Mouse (Mus musculus) ZHBTc4 (cell line): ENCODE results near the gene Cdc37l1.

Experiments used
- DNase-seq: peaks from one replicate; pipeline ENCODE4 v3.0.0-alpha.2; 2011; ENCODE audit warnings: low read depth, low spot score

Cdc37l1 gene

DNA sequence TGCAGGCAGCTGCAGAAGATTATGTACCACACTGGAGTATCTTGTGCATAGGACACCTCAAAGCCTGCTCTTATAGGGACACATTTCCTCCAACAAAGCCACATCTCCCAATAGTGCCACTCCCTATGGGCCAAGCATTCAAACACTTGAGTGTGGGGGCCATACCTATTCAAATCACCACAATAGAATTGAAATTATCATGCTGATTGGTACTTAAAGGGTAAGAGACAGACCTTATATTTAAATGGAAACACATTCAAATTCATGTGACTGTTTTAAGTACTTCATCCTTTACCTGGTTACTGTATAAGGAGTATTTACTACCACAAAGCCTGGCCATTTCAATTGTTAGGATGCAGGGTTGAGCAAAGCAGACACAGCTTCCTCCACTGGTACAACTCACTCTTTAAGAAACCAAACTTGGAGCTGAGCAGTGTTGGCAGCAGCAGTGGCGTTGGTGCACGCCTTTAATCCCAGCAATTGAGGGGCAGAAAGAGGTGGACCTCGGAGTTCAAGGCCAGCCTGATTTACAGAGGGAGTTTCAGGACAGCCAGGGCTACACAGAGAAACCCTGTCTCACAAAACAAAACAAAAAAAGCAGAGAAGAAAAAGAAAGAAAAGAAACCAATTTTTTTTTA is 18.0 kb downstream of the Cdc37l1 start:
- peak; percentile 96 for DNase-seq

DNA sequence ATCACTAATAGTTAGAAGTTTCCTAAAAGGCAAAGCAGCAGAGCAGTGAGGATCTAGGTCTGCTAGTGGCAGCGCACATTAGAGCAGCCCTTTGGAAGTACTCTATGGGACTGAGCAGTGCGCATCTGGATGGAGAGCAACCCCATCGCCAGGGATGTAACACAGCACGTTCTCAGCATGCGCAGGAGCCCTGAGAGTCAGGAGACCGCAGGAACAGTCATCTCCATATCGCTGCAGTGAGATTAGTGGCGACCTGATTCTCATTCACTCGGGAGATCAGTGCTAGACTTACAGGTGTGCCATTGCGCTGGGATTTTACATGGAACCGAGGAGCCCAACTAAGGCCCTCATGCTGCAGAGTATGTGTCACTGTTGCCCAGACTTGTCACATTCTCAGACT is 18.9 kb downstream of the Cdc37l1 start:
- peak; percentile 70 for DNase-seq

DNA sequence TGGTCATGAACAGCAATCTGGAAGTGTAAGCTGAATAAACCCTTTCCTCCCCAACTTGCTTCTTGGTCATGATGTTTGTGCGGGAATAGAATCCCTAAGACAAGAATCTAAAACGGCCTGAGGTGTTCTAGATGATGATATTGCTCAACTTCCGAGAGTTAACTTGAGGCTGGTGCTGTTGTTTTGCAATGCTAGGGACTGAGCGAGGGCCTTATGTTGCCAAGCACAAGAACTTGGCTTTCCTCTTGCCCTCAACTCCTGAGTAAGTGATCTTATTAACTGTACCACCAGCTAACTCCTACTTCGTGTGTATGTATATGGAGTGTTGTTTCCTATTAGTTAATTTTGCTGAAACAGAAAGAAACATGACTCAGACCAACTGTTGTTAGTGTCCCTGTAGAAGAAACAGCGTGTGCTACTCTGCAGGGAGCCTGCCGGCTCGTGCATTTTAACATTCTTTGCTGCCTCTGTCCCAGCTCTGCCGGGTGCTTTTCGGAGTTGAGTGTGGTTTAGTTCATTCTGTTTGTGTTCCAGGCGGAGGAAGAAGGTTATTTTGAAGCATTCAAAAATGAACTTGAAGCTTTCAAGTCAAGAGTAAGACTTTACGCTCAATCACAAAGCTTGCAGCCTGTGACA is 21.3 kb downstream of the Cdc37l1 start:
- DNase-seq = peak; percentile 38

DNA sequence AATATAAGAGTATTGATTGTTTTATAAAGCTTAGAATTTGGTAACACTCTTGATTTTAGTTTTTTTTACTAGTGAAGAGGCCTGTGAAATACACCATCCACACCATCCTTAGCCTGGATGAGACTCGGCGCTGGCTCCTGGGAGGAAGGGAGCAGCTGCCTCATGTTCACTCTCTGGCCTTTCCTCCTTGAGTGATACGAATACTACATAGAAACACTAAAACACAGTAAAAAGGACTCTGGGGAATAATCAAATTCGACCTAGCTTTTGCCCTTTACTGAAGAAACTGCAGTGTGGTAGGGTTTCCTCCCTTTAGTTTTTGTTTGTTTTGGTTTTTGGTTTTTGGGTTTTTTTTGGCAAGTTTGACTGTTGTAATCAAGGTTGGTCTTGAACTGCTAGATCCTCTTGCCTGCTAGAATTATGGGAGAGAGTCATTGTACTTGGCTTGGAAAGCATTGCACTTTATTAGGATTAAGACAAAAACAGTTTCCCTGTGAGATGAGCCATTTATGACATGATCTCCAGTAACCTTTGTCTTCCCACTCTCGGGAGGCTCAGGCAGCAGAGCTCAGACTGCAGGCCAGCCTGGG is 24.4 kb downstream of the Cdc37l1 start:
- DNase-seq = no peak

DNA sequence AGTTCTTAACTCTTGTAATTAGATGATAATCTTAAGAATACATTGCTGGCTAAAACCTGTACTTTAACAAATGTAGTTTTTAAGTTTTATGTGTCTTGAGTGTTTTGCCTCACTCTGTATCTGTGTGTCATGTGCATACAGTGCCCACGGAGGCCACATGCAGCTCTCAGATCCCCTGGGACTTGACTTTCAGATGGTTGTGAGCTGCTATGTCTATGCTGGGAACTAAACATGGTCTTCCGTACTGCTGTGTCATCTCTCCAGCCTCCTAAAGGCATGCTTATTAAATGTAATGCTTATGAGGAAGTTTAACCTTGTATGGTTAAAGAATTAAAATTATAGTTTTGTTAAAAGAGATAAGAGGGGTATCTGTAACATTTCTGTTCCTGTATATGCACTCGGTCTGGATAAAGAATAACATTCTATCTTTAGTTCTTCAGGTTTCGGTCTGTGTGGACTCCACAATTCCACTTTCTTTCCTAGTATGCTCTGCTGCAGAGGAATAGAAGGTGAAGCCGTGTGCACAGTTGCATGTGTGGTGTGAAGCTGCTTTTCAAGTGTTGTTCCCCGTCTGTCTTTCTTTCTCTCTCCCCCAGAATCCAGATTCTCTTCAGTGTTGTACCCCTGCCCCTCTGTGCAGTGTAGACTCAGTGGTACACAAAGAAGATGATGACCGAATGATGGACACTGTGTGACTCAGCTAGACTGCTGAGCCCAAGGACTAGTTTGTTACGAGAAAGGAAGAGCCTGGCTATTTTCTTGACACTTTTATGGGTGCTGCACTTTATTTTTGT is 25.5 kb downstream of the Cdc37l1 start:
- DNase-seq = no peak

DNA sequence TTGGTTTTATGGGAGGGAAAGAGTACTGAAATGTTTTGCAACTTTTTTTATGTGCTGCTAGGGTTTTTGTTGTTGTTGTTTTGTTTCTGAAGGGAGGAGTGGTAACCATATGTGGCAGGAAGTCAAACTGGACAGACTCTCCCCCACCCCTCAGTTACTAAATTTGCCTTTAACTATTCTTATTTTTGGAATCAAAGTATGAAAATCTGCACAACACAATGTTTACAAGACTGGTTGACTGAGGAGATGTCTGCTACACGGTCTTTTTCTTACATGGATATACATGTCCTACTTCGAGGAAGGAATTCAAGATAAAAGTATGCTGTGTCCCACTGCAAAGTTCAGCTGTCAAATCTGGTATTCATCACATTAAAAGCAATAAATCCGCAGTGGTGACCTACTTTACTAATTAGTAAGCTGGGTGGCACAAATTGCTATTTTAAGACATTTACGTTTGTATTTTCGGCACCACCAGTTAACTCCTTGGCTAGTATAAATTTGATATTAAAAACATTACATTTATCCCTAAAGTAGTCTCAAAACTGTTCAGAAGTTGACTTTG is 26.1 kb downstream of the Cdc37l1 start:
- DNase-seq = no peak

DNA sequence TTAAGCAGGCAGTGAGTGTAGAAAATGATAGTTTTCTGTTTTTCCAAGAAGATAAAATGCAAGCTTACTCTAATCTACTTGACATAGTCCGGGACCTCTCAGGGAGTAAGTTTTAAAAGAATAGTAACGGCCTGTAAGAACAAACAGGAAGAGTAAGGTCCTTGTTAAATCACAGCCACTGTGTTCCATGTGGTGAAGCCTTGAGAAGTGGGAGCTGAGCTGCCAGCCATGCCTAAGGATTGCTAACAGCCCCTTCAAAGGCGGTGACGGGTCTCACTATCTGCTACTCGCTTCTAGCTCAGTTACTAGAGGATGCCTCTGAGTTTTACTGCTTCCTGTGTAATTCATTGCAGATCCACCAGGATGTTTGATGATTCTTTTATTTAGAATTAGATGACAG is 26.6 kb downstream of the Cdc37l1 start:
- DNase-seq = no peak

DNA sequence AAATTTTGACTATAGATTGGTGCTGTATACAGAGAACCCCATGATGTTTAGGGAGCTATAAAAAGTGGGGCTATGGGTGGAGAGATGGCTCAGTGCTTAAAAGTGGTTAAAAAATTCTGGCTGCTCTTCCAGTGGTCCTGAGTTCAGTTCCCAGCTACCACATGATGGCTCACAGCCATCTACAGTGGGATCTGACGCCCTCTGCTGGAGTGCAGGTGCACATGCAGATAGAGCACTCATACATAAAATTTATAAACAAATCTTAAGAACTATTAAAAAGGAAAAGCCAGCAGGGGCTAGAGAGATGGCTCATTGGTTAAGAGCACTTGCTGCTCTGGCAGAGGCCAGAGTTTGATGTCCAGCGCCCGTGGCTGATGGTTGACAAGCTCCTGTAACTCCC is 29.5 kb downstream of the Cdc37l1 start:
- DNase-seq = peak; percentile 48

DNA sequence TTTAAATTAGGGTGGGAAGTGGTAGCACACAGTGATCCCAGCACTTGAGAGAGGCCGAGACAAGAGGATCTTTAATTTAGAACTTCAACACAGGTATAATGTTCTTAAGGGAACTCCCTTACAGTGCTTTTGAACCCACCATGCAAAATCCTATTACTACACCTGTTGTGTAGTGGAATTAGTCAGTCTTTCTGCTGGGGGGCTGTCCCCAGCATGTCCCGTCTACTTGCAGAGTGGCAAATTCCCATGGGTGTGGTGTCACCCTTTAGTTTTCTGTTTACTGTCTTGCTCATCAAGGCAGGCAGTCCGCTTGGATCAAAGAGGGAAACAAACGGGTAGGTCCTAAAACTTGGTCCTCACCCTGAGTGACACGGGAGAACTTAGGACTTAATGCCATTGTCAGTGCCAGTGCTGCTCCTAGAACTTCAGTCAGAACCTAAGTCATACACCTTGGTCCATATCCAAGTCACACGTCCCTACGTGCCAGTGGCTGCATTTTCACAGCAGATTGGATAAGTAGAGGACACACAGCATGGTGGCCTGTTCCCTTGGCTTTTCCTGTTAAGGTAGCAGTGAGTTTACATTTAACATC is 31.7 kb downstream of the Cdc37l1 start:
- no peak for DNase-seq

DNA sequence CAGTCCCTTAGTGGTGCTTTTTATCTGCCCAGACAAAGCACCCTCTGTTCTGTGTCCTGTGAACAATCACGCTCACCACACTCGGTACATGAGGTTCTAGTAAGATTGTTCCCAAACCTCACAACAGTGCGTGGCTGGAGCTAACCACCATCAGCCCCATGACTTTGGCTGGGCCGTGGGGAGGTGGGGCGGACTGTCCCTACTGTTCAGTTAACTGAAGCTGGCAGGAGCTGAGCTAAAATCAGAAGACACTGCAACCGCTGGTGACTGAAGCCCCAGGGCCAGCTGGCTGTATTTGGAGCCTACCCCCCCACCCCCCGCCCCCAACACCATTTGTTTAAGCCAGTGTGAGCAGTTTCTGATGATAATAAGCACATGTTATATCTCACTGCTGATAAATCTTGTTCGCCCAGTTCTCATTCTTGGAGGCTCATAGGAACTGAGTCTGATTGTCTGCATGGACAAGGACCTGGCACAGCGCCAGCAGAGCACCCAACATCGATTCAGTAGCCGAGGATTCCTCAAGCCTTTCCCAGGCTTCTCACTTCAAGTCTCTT is 34.3 kb downstream of the Cdc37l1 start:
- DNase-seq = no peak

DNA sequence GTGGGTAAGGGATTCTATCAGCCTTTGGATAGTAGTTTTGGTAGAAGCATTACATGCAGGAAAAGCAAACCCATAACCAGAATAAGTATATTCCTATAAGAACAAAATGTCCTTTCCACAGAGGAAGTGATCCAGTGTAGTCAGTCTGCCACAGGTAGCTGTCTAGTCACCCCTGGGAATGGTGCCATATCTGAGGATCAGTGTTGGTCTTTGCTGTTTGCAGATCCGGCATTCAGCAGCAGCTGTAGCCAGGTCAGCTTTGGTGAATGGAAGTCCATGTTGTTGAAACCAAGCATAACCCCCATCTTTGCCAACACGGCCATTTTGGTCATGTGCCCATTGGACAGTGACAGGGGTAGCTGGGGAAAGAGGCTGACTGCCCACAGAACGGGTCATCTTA is 41.6 kb downstream of the Cdc37l1 start:
- DNase-seq = no peak

DNA sequence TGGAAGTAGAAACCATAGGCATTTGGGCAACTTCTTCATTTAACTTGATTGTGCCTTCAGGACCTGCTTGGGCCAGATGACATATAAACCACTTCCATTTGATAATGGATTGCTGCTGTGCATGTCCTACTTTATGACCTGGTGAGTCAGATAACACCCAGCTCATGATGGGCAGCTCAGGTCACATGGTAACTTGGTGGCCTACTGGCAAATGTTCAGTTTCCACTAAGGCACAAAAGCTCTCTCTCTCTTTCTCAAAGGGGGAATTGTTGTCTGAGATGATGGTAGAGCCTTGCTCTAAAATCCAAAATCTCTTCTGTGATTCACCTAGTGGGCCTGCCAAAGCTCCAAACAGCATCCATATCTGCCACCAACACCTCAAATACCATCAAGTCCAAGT is 42.5 kb downstream of the Cdc37l1 start:
- DNase-seq = no peak

DNA sequence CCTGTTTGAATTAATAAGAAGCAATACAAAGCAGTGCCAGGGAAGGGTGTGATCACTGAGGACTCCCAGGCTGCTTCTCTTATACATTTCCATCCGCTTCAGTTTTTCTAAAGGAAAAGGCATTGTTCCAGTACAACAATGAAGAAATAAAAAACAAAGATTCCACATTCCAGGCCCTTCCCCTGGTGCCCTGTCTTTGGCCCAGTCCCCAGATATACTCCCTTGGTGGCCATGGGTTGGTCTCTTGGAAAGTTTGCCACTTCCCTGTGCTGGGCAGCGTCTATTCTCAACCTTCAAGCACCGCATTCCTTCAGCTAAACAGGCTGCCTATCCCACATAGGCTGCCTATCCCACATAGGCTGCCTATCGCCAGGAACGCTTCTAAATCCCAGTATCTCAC is 46.9 kb downstream of the Cdc37l1 start:
- DNase-seq = no peak

DNA sequence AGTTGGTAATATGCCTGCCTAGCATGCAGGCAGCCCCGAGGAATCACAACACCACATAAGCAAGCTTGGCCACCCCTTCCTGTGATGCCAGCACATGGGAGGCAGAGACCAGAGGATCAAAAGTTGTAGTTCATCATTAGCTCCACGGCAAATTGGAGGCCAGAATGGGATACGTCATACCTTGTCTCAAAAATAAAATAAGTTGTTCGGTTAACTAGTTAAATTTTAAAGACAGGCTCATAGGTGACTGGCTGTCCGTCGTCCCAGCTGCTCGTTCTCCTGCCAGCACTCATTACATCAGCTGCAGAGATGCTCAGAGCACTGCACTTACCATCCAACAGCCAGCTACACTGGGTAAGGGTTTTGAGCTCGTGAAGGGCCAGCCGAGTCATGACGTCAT is 47.4 kb downstream of the Cdc37l1 start:
- no peak for DNase-seq

DNA sequence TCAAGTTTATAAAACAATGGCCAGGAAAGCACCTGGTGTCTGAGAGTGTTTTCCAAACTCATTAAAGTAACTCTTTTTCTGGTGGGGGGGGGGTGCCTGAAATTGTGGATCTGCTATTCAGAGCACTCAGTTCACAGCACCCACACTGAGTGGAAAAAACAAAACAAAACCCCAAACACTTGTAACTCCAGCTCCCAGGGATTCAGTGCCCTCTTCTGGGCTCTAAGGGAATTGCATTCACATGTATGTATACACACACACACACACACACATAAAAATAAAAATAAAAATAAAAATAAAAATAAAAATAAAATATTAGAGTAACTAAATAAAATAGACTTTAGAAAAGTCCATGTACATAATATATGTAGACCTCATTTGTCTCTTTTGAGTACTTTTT is 49.2 kb downstream of the Cdc37l1 start:
- DNase-seq = peak; percentile 47

DNA sequence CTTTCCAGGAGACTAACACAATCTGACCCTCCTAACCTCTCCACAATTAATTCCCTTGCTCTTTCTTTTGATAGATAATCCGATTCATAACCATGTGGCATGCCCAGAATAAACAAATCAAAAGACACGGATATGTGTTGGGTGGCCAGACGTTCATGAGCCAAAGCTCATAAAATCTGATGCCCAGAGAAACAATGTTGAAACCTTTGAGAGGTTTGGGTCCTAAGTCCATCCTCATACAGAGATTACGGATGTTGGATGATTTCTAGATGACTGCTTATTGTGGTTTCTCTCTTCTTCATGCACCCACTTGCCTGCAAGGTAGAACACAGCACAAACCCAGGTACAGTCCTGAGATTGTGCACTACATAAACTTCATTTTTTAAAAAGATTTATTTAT is 50.1 kb downstream of the Cdc37l1 start:
- DNase-seq = no peak

DNA sequence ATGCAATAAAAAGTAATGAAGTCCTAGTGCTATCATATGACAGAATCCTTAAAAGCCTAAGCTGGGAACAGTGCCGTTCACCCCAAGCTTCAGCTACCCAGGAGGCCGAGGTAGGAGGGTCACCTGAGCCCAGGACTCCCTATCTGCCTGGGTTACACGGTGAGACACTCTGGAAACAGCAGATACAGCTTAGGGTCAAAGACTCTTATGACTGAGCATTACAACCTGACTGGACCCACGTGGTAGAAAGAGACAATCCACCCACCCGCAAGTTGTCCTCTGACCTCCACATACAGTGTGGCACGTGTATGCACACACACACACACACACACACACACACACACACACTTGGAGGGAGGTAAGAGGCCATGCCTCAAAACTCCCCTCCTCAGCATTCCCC is 52.0 kb downstream of the Cdc37l1 start:
- DNase-seq = no peak

DNA sequence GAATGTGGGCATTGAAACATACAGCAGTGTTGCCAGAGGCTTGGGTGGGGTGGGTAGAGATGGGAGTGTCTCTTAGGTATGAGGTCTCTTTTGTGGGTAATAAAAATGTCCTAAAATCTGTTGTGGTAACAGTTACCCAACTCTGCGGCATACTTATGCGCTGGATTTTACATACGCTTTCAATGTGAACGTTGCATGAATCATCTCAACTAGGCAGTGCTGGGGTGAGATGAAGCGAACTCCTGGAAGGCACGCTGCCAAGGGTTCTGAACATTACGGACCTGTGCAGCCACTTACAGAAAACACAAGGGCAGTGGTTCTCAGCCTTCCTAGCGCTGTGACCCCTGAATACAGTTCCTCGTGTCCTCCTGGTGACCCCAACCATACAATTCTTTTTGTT is 52.5 kb downstream of the Cdc37l1 start:
- no peak for DNase-seq

DNA sequence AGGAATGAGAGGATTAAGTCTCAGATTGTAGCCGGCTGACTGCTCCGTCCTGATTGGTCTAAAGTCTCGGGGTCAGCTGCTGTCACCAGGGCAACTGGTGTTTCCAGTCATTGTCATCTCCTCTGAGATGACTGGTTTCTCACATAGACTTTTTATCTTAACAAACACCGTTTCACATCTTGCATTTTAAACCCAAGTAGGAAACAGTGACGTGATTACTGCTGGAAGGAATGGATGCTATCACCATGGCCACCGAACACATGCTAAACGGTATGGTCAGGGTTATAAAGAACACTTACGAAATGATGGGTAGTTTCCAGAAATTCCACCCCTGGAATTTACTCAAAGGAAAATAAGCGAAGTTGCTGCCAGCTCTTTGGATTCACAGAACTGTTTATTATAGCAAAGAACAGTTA is 54.2 kb downstream of the Cdc37l1 start:
- no peak for DNase-seq

DNA sequence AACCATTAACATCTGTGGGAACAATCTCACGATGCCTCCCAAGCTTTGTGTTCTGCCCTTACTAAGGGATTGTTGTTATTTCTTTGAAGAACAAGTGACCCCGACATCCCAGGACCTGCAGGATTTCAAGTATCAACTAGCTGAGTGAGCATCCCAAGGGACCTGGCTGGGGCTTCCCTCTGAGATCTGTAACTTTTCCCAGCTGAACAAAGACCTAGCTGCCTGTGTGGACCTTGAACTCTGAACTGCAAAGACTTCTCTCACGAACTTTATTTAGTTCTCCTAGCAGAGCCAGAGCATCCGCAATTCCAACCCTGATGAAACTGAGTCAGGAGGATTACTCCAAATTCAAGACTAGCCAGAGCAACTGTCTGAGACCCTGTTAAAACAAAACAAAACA is 55.2 kb downstream of the Cdc37l1 start:
- no peak for DNase-seq

DNA sequence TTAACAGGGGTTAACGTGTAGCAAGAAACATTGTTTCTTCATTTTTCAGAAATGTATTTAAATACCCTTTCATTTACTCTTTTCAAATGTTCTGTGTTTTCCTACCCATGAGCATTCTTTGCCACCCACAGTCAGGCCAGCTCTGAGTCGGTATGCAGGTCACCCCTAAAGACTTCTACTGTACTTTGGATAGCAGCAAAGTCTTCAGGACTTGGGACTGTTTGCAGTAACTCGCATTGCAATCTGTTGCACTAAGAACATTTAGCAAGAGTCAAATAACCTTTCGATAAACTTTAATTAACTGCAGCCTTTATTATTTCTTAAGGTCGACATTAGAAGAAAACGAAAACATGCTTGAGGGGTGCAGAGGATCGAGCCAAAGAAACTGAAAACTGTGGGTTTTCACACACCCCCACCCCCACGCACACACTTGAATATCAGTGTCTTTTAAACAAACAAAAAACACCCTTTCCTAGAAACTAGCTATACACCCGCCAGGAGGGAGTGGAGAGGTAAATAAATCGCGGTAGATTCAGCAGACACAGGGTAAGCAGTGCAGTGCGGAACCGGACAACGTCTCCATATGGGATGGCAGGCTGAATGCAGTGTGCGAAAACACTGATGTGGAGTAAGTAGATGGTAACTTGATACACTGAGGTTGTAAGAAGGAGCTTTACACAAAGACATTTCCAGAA is 56.0 kb downstream of the Cdc37l1 start:
- DNase-seq = no peak
